Mouse (Mus musculus): Measurements from ENCODE around the gene Ptpa. TPM values are rescaled to one million over a fixed set of nuclear protein-coding genes. Genes with fewer than 3 reads are reported as not detected.

The Ptpa gene
- total and polyA plus RNA-seq, 2 experiments, result 18.3 to 54.3 TPM

- TF ChIP-seq CTCF (IDR thresholded peaks at IDR 0.05; ENCODE audit: low read depth, low read length), result no peak
- 0 out of 2 replicates have a peak, but pooled peaks have one; percentile 11 for TF ChIP-seq POLR2A (IDR thresholded peaks at IDR 0.05; ENCODE audit: extremely low read depth, insufficient read depth, low read length)
- no peaks in the 10 kb centered on the region for H3K79me2 ChIP-seq (ENCODE audit: control insufficient read depth, insufficient read depth, low read length)
- peaks cover 3% of the 10 kb centered on the region for H3K4me1 ChIP-seq (ENCODE audit: control insufficient read depth, insufficient read depth, low read length)
- no peak overlapping the region for H3K4me3 ChIP-seq (ENCODE audit: insufficient read depth, low read depth, low read length)
- no peak overlapping the region for H3K9ac ChIP-seq (ENCODE audit: low read depth, low read length)
- no peaks in the 10 kb centered on the region for H3K27me3 ChIP-seq (ENCODE audit: control insufficient read depth, insufficient read depth, low read length)
- H3K27ac ChIP-seq (replicated peaks; ENCODE audit: insufficient read depth, low read depth, low read length), result no peak overlapping the region; the same call in 1 of the 2 replicates
- no peaks in the 10 kb centered on the region for H3K36me3 ChIP-seq (ENCODE audit: control insufficient read depth, insufficient read depth, low read length)
- WGBS, result under 1% methylated on average over 9 of the region's 9 CpGs
- peak; percentile 98 for DNase-seq (ENCODE audit: extremely low read depth, low read depth, low spot score)
Observed at GRCm38 (mm10) chr2:30463904-30464330, 48.1 kb downstream of the Ptpa start.

- H3K4me3 ChIP-seq (ENCODE audit: insufficient read depth, low read depth, low read length), result no peak overlapping the region
- no peak for DNase-seq (ENCODE audit: extremely low read depth, low read depth, low spot score)
- no peak for TF ChIP-seq CTCF (IDR thresholded peaks at IDR 0.05; ENCODE audit: low read depth, low read length)
- no peak overlapping the region for H3K9ac ChIP-seq (ENCODE audit: low read depth, low read length)
- H3K36me3 ChIP-seq (ENCODE audit: control insufficient read depth, insufficient read depth, low read length), result no peaks in the 10 kb centered on the region
- H3K79me2 ChIP-seq (ENCODE audit: control insufficient read depth, insufficient read depth, low read length), result no peaks in the 10 kb centered on the region
- no peaks in the 10 kb centered on the region for H3K27me3 ChIP-seq (ENCODE audit: control insufficient read depth, insufficient read depth, low read length)
- peak overlapping the region; percentile 36 for H3K27ac ChIP-seq (replicated peaks; ENCODE audit: insufficient read depth, low read depth, low read length)
- WGBS, result 18% methylated on average over 5 of the region's 5 CpGs
- H3K4me1 ChIP-seq (ENCODE audit: control insufficient read depth, insufficient read depth, low read length), result peaks cover 3% of the 10 kb centered on the region
Observed at GRCm38 (mm10) chr2:30464411-30464810, 48.6 kb downstream of the Ptpa start.

GRCm38 (mm10) chr2:30466787-30467186 lies 50.9 kb downstream of the Ptpa start:
- no peaks in the 10 kb centered on the region for H3K79me2 ChIP-seq (ENCODE audit: control insufficient read depth, insufficient read depth, low read length)
- H3K36me3 ChIP-seq (ENCODE audit: control insufficient read depth, insufficient read depth, low read length), result no peaks in the 10 kb centered on the region
- H3K4me3 ChIP-seq (ENCODE audit: insufficient read depth, low read depth, low read length), result no peak overlapping the region
- H3K27ac ChIP-seq (replicated peaks; ENCODE audit: insufficient read depth, low read depth, low read length), result no peak overlapping the region
- TF ChIP-seq CTCF (IDR thresholded peaks at IDR 0.05; ENCODE audit: low read depth, low read length), result no peak
- no peak for TF ChIP-seq POLR2A (IDR thresholded peaks at IDR 0.05; ENCODE audit: extremely low read depth, insufficient read depth, low read length)
- no peak for DNase-seq (ENCODE audit: extremely low read depth, low read depth, low spot score)
- no peaks in the 10 kb centered on the region for H3K27me3 ChIP-seq (ENCODE audit: control insufficient read depth, insufficient read depth, low read length)
- WGBS, result 85% methylated on average over 4 of the region's 4 CpGs
- no peak overlapping the region for H3K9ac ChIP-seq (ENCODE audit: low read depth, low read length)
- H3K4me1 ChIP-seq (ENCODE audit: control insufficient read depth, insufficient read depth, low read length), result peaks cover 3% of the 10 kb centered on the region

- no peak overlapping the region for H3K4me3 ChIP-seq (ENCODE audit: insufficient read depth, low read depth, low read length)
- no peak overlapping the region for H3K27ac ChIP-seq (replicated peaks; ENCODE audit: insufficient read depth, low read depth, low read length)
- 74% methylated on average over 6 of the region's 6 CpGs for WGBS
Observed at GRCm38 (mm10) chr2:30469009-30469408, 53.2 kb downstream of the Ptpa start.

GRCm38 (mm10) chr2:30469796-30470142 lies 53.9 kb downstream of the Ptpa start:
- TF ChIP-seq POLR2A (IDR thresholded peaks at IDR 0.05; ENCODE audit: extremely low read depth, insufficient read depth, low read length), result no peak
- TF ChIP-seq CTCF (IDR thresholded peaks at IDR 0.05; ENCODE audit: low read depth, low read length), result peak; percentile 80
- peak overlapping the region; percentile 47; the same call in 1 of the 2 replicates for H3K4me3 ChIP-seq (ENCODE audit: insufficient read depth, low read depth, low read length)
- H3K27ac ChIP-seq (replicated peaks; ENCODE audit: insufficient read depth, low read depth, low read length), result peak overlapping the region; percentile 57; the same call in 1 of the 2 replicates
- 0 out of 2 replicates have a peak, but pooled peaks cover 3% of the 10 kb centered on the region for H3K4me1 ChIP-seq (ENCODE audit: control insufficient read depth, insufficient read depth, low read length)
- no peaks in the 10 kb centered on the region for H3K36me3 ChIP-seq (ENCODE audit: control insufficient read depth, insufficient read depth, low read length)
- under 1% methylated on average over 19 of the region's 19 CpGs for WGBS
- H3K79me2 ChIP-seq (ENCODE audit: control insufficient read depth, insufficient read depth, low read length), result no peaks in the 10 kb centered on the region
- no peak for DNase-seq (ENCODE audit: extremely low read depth, low read depth, low spot score)
- H3K9ac ChIP-seq (ENCODE audit: low read depth, low read length), result peak overlapping the region; percentile 52
- peaks cover 14% of the 10 kb centered on the region for H3K27me3 ChIP-seq (ENCODE audit: control insufficient read depth, insufficient read depth, low read length)

More at GRCm38 (mm10) chr2:30469009-30469408, 53.2 kb downstream of the Ptpa start:
- H3K4me1 ChIP-seq (ENCODE audit: control insufficient read depth, insufficient read depth, low read length), result peaks cover 3% of the 10 kb centered on the region
- TF ChIP-seq CTCF (IDR thresholded peaks at IDR 0.05; ENCODE audit: low read depth, low read length) (no peak), POLR2A (IDR thresholded peaks at IDR 0.05; ENCODE audit: extremely low read depth, insufficient read depth, low read length) (no peak)
- H3K36me3 ChIP-seq (ENCODE audit: control insufficient read depth, insufficient read depth, low read length), result no peaks in the 10 kb centered on the region
- peaks cover 10% of the 10 kb centered on the region for H3K27me3 ChIP-seq (ENCODE audit: control insufficient read depth, insufficient read depth, low read length)
- no peak overlapping the region for H3K9ac ChIP-seq (ENCODE audit: low read depth, low read length)
- no peak for DNase-seq (ENCODE audit: extremely low read depth, low read depth, low spot score)
- H3K79me2 ChIP-seq (ENCODE audit: control insufficient read depth, insufficient read depth, low read length), result no peaks in the 10 kb centered on the region

- Histone ChIP-seq H3K9ac (ENCODE audit: low read depth, low read length) (peak overlapping the region; percentile 52), H3K27ac (replicated peaks; ENCODE audit: insufficient read depth, low read depth, low read length) (peak overlapping the region; percentile 57), H3K4me1 (ENCODE audit: control insufficient read depth, insufficient read depth, low read length) (0 out of 2 replicates have a peak, but pooled peaks cover 3% of the 10 kb centered on the region), H3K27me3 (ENCODE audit: control insufficient read depth, insufficient read depth, low read length) (peaks cover 14% of the 10 kb centered on the region), H3K4me3 (ENCODE audit: insufficient read depth, low read depth, low read length) (peak overlapping the region; percentile 47), H3K79me2 (ENCODE audit: control insufficient read depth, insufficient read depth, low read length) (no peaks in the 10 kb centered on the region), H3K36me3 (ENCODE audit: control insufficient read depth, insufficient read depth, low read length) (no peaks in the 10 kb centered on the region)
- WGBS, result 3% methylated on average over 46 of the region's 46 CpGs
- no peak for DNase-seq (ENCODE audit: extremely low read depth, low read depth, low spot score)
- TF ChIP-seq POLR2A (IDR thresholded peaks at IDR 0.05; ENCODE audit: extremely low read depth, insufficient read depth, low read length) (no peak), CTCF (IDR thresholded peaks at IDR 0.05; ENCODE audit: low read depth, low read length) (no peak)
Observed at GRCm38 (mm10) chr2:30470143-30470946, 54.5 kb downstream of the Ptpa start.

Data from liver, adult 2 months (tissue).